10 mouse cellular contexts compared by ENCODE assay signal in the genomic region with DNA sequence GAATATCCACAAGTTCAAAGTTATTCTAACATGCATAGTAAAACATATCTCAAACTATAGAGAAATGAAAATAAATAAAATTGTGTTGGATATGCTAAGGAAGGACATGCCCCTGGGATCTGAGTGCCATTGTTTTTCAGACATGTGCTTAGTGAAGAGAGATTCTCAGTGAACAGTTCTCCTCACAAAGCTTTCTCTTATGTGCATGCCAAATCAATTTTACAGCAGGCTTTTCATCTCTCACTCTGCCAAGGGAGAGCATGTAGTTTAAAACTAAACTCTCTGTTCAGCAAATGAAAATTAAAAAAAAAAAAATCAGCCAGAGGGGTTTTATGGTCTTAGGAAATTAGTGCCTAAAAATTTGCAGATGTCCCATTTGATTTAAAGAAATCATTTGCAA.
"Had no signal": no experiment of that assay in that cellular context is flagged by ENCODE, and none has a peak within 500 bp of the region (broad histone marks: within the 10 kb centered on the region; RNA-seq: fewer than 3 reads in every experiment).

No protein-coding gene starts in this region.

- H3K36me3 ChIP-seq: limb, embryonic 15.5 days; liver, embryonic 12.5 days; midbrain, embryonic 15.5 days had no signal

- H3K27me3 ChIP-seq: limb, embryonic 15.5 days; liver, embryonic 12.5 days; midbrain, embryonic 15.5 days had no signal

- H3K27ac ChIP-seq: limb, embryonic 15.5 days; liver, embryonic 12.5 days; midbrain, embryonic 15.5 days; stomach, postnatal 0 days had no signal

- DNase-seq: kidney, adult 8-10 months; kidney, postnatal 25 days; lung, embryonic 14.5 days; lung, postnatal 10 days; lung, postnatal 4 days; thymus, postnatal 14 days had no signal

- H3K9ac ChIP-seq: limb, embryonic 15.5 days; liver, embryonic 12.5 days; lung, embryonic 14.5 days; midbrain, embryonic 15.5 days had no signal

- H3K4me3 ChIP-seq: limb, embryonic 15.5 days; liver, embryonic 12.5 days; midbrain, embryonic 15.5 days had no signal

- H3K9me3 ChIP-seq: limb, embryonic 15.5 days; liver, embryonic 12.5 days; midbrain, embryonic 15.5 days had no signal

- H3K4me1 ChIP-seq: limb, embryonic 15.5 days; liver, embryonic 12.5 days; midbrain, embryonic 15.5 days had no signal

- H3K4me2 ChIP-seq: limb, embryonic 15.5 days; liver, embryonic 12.5 days; lung, embryonic 14.5 days; midbrain, embryonic 15.5 days had no signal

- ATAC-seq: liver, embryonic 12.5 days; midbrain, embryonic 15.5 days had no signal
